Mouse (Mus musculus): ENCODE results near the gene Ino80d.
A peak's percentile ranks its signal among the peaks of the same experiment; 100 is the strongest.

The Ino80d gene

GRCm38 (mm10) chr1:62987561-62987960 lies 126.9 kb downstream of the Ino80d start:
- DNase-seq (ENCODE audit: low spot score): no peak

GRCm38 (mm10) chr1:62986267-62986666 lies 128.2 kb downstream of the Ino80d start:
- peak; percentile 26 for DNase-seq (ENCODE audit: low spot score)

GRCm38 (mm10) chr1:62984566-62984965 lies 129.9 kb downstream of the Ino80d start:
- peak; percentile 29 for DNase-seq (ENCODE audit: low spot score)

GRCm38 (mm10) chr1:62976742-62977141 lies 137.7 kb downstream of the Ino80d start:
- DNase-seq (ENCODE audit: low spot score): no peak

GRCm38 (mm10) chr1:62966885-62967284 lies 147.6 kb downstream of the Ino80d start:
- DNase-seq (ENCODE audit: low spot score): peak; percentile 8

- peak; percentile 16 for DNase-seq (ENCODE audit: low spot score)
These were observed 150.2 kb downstream of the Ino80d start for GRCm38 (mm10) chr1:62964291-62964690.

GRCm38 (mm10) chr1:62956942-62957645 lies 157.4 kb downstream of the Ino80d start:
- no peak for DNase-seq (ENCODE audit: low spot score)

- DNase-seq (ENCODE audit: low spot score): no peak
These were observed 157.9 kb downstream of the Ino80d start for GRCm38 (mm10) chr1:62956526-62956925.

GRCm38 (mm10) chr1:62955340-62955739 lies 159.1 kb downstream of the Ino80d start:
- DNase-seq (ENCODE audit: low spot score): no peak

GRCm38 (mm10) chr1:62953036-62953435 lies 161.4 kb downstream of the Ino80d start:
- no peak for DNase-seq (ENCODE audit: low spot score)

GRCm38 (mm10) chr1:62952319-62952718 lies 162.1 kb downstream of the Ino80d start:
- no peak for DNase-seq (ENCODE audit: low spot score)

GRCm38 (mm10) chr1:62951067-62951809 lies 163.2 kb downstream of the Ino80d start:
- DNase-seq (ENCODE audit: low spot score): no peak

GRCm38 (mm10) chr1:62950526-62950925 lies 163.9 kb downstream of the Ino80d start:
- no peak for DNase-seq (ENCODE audit: low spot score)

GRCm38 (mm10) chr1:62947807-62948206 lies 166.7 kb downstream of the Ino80d start:
- DNase-seq (ENCODE audit: low spot score): no peak

- DNase-seq (ENCODE audit: low spot score): no peak
These were observed 167.5 kb downstream of the Ino80d start for GRCm38 (mm10) chr1:62946987-62947386.

- DNase-seq (ENCODE audit: low spot score): no peak
These were observed 179.6 kb downstream of the Ino80d start for GRCm38 (mm10) chr1:62934752-62935329.

- DNase-seq (ENCODE audit: low spot score): no peak
These were observed 180.4 kb downstream of the Ino80d start for GRCm38 (mm10) chr1:62934100-62934513.

- no peak for DNase-seq (ENCODE audit: low spot score)
These were observed 181.0 kb downstream of the Ino80d start for GRCm38 (mm10) chr1:62933288-62934099.

- DNase-seq (ENCODE audit: low spot score): peak; percentile 46
These were observed 185.0 kb downstream of the Ino80d start for GRCm38 (mm10) chr1:62929477-62929876.

GRCm38 (mm10) chr1:62919219-62919618 lies 195.2 kb downstream of the Ino80d start:
- DNase-seq (ENCODE audit: low spot score): no peak

GRCm38 (mm10) chr1:62916609-62917008 lies 197.9 kb downstream of the Ino80d start:
- no peak for DNase-seq (ENCODE audit: low spot score)

- DNase-seq (ENCODE audit: low spot score): no peak
These were observed 200.0 kb downstream of the Ino80d start for GRCm38 (mm10) chr1:62914495-62914894.
